Mouse (Mus musculus): ENCODE measurements at regions not wholly inside any gene's neighbourhood (a gene's known extent, or its start where the extent isn't known, plus 50 kb on each side); places are given as distances from the start of the nearest gene placed in this dataset.
"Not testable (repeated sequence)": the region's sequence is repeated elsewhere in the genome, so short reads cannot be mapped to it uniquely, and the experiment has no call there.

- no peak for TF ChIP-seq CTCF (IDR thresholded peaks at IDR 0.05)
- no peak for DNase-seq (ENCODE audit: extremely low spot score in 1 of 2, low spot score in 2 of 2)
- Histone ChIP-seq H3K4me3 (no peak overlapping the region), H3K27ac (no peak overlapping the region)
- intact Hi-C loops (cut with DNase I), result no loop called here
These were observed 337.0 kb upstream of the Zfp960 start for GRCm38 (mm10) chr17:16726904-16727303.

- DNase-seq (ENCODE audit: extremely low spot score in 1 of 2, low spot score in 2 of 2), result no peak
- TF ChIP-seq CTCF (IDR thresholded peaks at IDR 0.05), result no peak
- Histone ChIP-seq H3K4me3 (no peak overlapping the region), H3K27ac (no peak overlapping the region)
- intact Hi-C loops (cut with DNase I), result no loop called here
These were observed 310.8 kb upstream of the Zfp960 start for GRCm38 (mm10) chr17:16753090-16753489.

- intact Hi-C loops (cut with DNase I); H3K4me3 ChIP-seq; DNase-seq (ENCODE audit: extremely low spot score in 1 of 2, low spot score in 2 of 2); H3K27ac ChIP-seq: not testable (repeated sequence)
These were observed 293.3 kb upstream of the Zfp960 start for GRCm38 (mm10) chr17:16770587-16770986.

GRCm38 (mm10) chr17:16798316-16798715, 265.6 kb upstream of the Zfp960 start:
- intact Hi-C loops (cut with DNase I), result no loop called here
- Histone ChIP-seq H3K4me3 (no peak overlapping the region), H3K27ac (no peak overlapping the region)
- DNase-seq (ENCODE audit: extremely low spot score in 1 of 2, low spot score in 2 of 2), result no peak
- TF ChIP-seq CTCF (IDR thresholded peaks at IDR 0.05), result no peak

GRCm38 (mm10) chr17:16804986-16805385, 258.9 kb upstream of the Zfp960 start:
- TF ChIP-seq CTCF (IDR thresholded peaks at IDR 0.05), result no peak
- intact Hi-C loops (cut with DNase I), result no loop called here
- Histone ChIP-seq H3K4me3 (no peak overlapping the region), H3K27ac (no peak overlapping the region)
- DNase-seq (ENCODE audit: extremely low spot score in 1 of 2, low spot score in 2 of 2), result no peak

GRCm38 (mm10) chr17:16818421-16818820, 245.5 kb upstream of the Zfp960 start:
- intact Hi-C loops (cut with DNase I), result no loop called here
- TF ChIP-seq CTCF (IDR thresholded peaks at IDR 0.05), result no peak

GRCm38 (mm10) chr17:16821716-16822115, 242.2 kb upstream of the Zfp960 start:
- intact Hi-C loops (cut with DNase I), result no loop called here
- DNase-seq (ENCODE audit: extremely low spot score in 1 of 2, low spot score in 2 of 2), result no peak
- H3K27ac ChIP-seq, result no peak overlapping the region
- TF ChIP-seq CTCF (IDR thresholded peaks at IDR 0.05), result no peak
- no peak overlapping the region for H3K4me3 ChIP-seq

More at GRCm38 (mm10) chr17:16818421-16818820, 245.5 kb upstream of the Zfp960 start:
- DNase-seq (ENCODE audit: extremely low spot score in 1 of 2, low spot score in 2 of 2), result no peak
- no peak overlapping the region for H3K27ac ChIP-seq
- H3K4me3 ChIP-seq, result no peak overlapping the region

GRCm38 (mm10) chr17:16839152-16839551, 224.8 kb upstream of the Zfp960 start:
- intact Hi-C loops (cut with DNase I), result no loop called here
- TF ChIP-seq CTCF (IDR thresholded peaks at IDR 0.05), result no peak
- Histone ChIP-seq H3K4me3 (no peak overlapping the region), H3K27ac (no peak overlapping the region)
- no peak for DNase-seq (ENCODE audit: extremely low spot score in 1 of 2, low spot score in 2 of 2)

- TF ChIP-seq CTCF (IDR thresholded peaks at IDR 0.05), result no peak
- Histone ChIP-seq H3K4me3 (no peak overlapping the region), H3K27ac (no peak overlapping the region)
- intact Hi-C loops (cut with DNase I), result no loop called here
- no peak for DNase-seq (ENCODE audit: extremely low spot score in 1 of 2, low spot score in 2 of 2)
These were observed 203.1 kb upstream of the Zfp960 start for GRCm38 (mm10) chr17:16860771-16861170.

- H3K4me3 ChIP-seq, result no peak overlapping the region
- peak; percentile 88 for TF ChIP-seq CTCF (IDR thresholded peaks at IDR 0.05)
- intact Hi-C loops (cut with DNase I), result loop anchor here (5.0 kb wide), 2 partner anchors 1093 to 1113 kb away; no protein-coding TSS in a partner anchor
- DNase-seq (ENCODE audit: extremely low spot score in 1 of 2, low spot score in 2 of 2), result peak; percentile 42 to 47
- no peak overlapping the region for H3K27ac ChIP-seq
These were observed 163.1 kb upstream of the Zfp960 start for GRCm38 (mm10) chr17:16900791-16901190.

- Histone ChIP-seq H3K27ac (no peak overlapping the region), H3K4me3 (no peak overlapping the region)
- intact Hi-C loops (cut with DNase I), result no loop called here
- DNase-seq (ENCODE audit: extremely low spot score in 1 of 2, low spot score in 2 of 2), result no peak
- TF ChIP-seq CTCF (IDR thresholded peaks at IDR 0.05), result no peak
These were observed 145.7 kb upstream of the Zfp960 start for GRCm38 (mm10) chr17:16918191-16918590.

- DNase-seq (ENCODE audit: extremely low spot score in 1 of 2, low spot score in 2 of 2), result no peak
- H3K4me3 ChIP-seq, result no peak overlapping the region
- intact Hi-C loops (cut with DNase I), result loop anchor here (5.0 kb wide), 1 partner anchor 1139 kb away; no protein-coding TSS in a partner anchor
- TF ChIP-seq CTCF (IDR thresholded peaks at IDR 0.05), result peak; percentile 56
- H3K27ac ChIP-seq, result no peak overlapping the region
These were observed 137.7 kb upstream of the Zfp960 start for GRCm38 (mm10) chr17:16926200-16926599.

GRCm38 (mm10) chr17:16951092-16952016, 112.6 kb upstream of the Zfp960 start:
- intact Hi-C loops (cut with DNase I), result loop anchor here (10.0 kb wide), 1 partner anchor 423 kb away; the partner anchor contains the start of gene Riok2

GRCm38 (mm10) chr17:16952146-16952545, 111.8 kb upstream of the Zfp960 start:
- H3K4me3 ChIP-seq, result peak overlapping the region; percentile 68
- intact Hi-C loops (cut with DNase I), result loop anchor here (10.0 kb wide), 1 partner anchor 423 kb away; the partner anchor contains the start of gene Riok2
- not testable (repeated sequence) for H3K27ac ChIP-seq; DNase-seq (ENCODE audit: extremely low spot score in 1 of 2, low spot score in 2 of 2)

More at GRCm38 (mm10) chr17:16951092-16952016, 112.6 kb upstream of the Zfp960 start:
- Histone ChIP-seq H3K4me3 (peak overlapping the region; percentile 68), H3K27ac (peak overlapping the region; percentile 96)
- peak; percentile 81 to 86 for DNase-seq (ENCODE audit: extremely low spot score in 1 of 2, low spot score in 2 of 2)

- intact Hi-C loops (cut with DNase I); DNase-seq (ENCODE audit: extremely low spot score in 1 of 2, low spot score in 2 of 2): not testable (repeated sequence)
These were observed 66.7 kb upstream of the Zfp960 start for GRCm38 (mm10) chr17:16997241-16997640.

GRCm38 (mm10) chr17:17004632-17005265, 59.2 kb upstream of the Zfp960 start:
- Histone ChIP-seq H3K4me3 (peak overlapping the region; percentile 56), H3K27ac (peak overlapping the region; percentile 59; the same call in 1 of the 2 replicates)
- DNase-seq (ENCODE audit: extremely low spot score in 1 of 2, low spot score in 2 of 2), result peak; percentile 63 to 86
- intact Hi-C loops (cut with DNase I), result loop anchor here (10.0 kb wide), 1 partner anchor 620 kb away; the partner anchor contains the start of gene Lnpep

More at GRCm38 (mm10) chr17:16997241-16997640, 66.7 kb upstream of the Zfp960 start:
- H3K4me3 ChIP-seq, H3K27ac ChIP-seq: not testable (repeated sequence)

Data from left cerebral cortex, adult 2 months (tissue).